10 mouse cellular contexts compared by ENCODE assay signal in genomic region chr2:77073930-77074329, GRCm38 (mm10).
DNase-seq lines count a peak whose midpoint lies in the region; ATAC-seq and TF ChIP-seq lines count a peak whose summit lies in the region.
"Had no signal": no experiment of that assay in that cellular context is flagged by ENCODE, and none has a peak within 500 bp of the region (broad histone marks: within the 10 kb centered on the region; RNA-seq: fewer than 3 reads in every experiment).

No protein-coding gene starts in this region.

- no peaks in the 10 kb centered on the region for H3K9me3 ChIP-seq in midbrain, embryonic 10.5 days (replicated peaks)
- no peaks in the 10 kb centered on the region for H3K9me3 ChIP-seq in midbrain, embryonic 11.5 days (ENCODE audit: control insufficient read depth, low read length)
- H3K9me3 ChIP-seq in forebrain, embryonic 13.5 days (replicated peaks): no peaks in the 10 kb centered on the region
- no peaks in the 10 kb centered on the region for H3K9me3 ChIP-seq in midbrain, postnatal 0 days (ENCODE audit: low read length)
- H3K9me3 ChIP-seq in neural tube, embryonic 15.5 days (replicated peaks): no peaks in the 10 kb centered on the region

- no peaks in the 10 kb centered on the region for H3K36me3 ChIP-seq in midbrain, embryonic 10.5 days
- no peaks in the 10 kb centered on the region for H3K36me3 ChIP-seq in midbrain, embryonic 11.5 days (ENCODE audit: control insufficient read depth, insufficient read depth, low read length)
- H3K36me3 ChIP-seq in forebrain, embryonic 13.5 days (ENCODE audit: poor library complexity, severe bottlenecking): no peaks in the 10 kb centered on the region
- no peaks in the 10 kb centered on the region for H3K36me3 ChIP-seq in midbrain, postnatal 0 days (ENCODE audit: insufficient read depth, low read length)
- H3K36me3 ChIP-seq in neural tube, embryonic 15.5 days: no peaks in the 10 kb centered on the region

- peaks cover 18% of the 10 kb centered on the region for H3K4me1 ChIP-seq in midbrain, embryonic 10.5 days
- H3K4me1 ChIP-seq in midbrain, embryonic 11.5 days (ENCODE audit: control insufficient read depth, insufficient read depth, low read length): no peaks in the 10 kb centered on the region
- H3K4me1 ChIP-seq in forebrain, embryonic 13.5 days: peaks cover 10% of the 10 kb centered on the region
- 0 out of 2 replicates have a peak, but pooled peaks cover 3% of the 10 kb centered on the region for H3K4me1 ChIP-seq in midbrain, postnatal 0 days (ENCODE audit: insufficient read depth, low read length)
- H3K4me1 ChIP-seq in neural tube, embryonic 15.5 days: no peaks in the 10 kb centered on the region
- H3K4me1 ChIP-seq: megakaryocyte, embryonic 14.5 days had no signal

- TF ChIP-seq CTCF in midbrain, postnatal 0 days (IDR thresholded peaks at IDR 0.05): no peak

- no peak overlapping the region for H3K4me2 ChIP-seq in midbrain, embryonic 11.5 days
- peak overlapping the region; percentile 10; the same call in 1 of the 2 replicates for H3K4me2 ChIP-seq in forebrain, embryonic 13.5 days
- no peak overlapping the region for H3K4me2 ChIP-seq in midbrain, postnatal 0 days (ENCODE audit: low read depth, low read length, poor library complexity, severe bottlenecking)
- H3K4me2 ChIP-seq in neural tube, embryonic 15.5 days: no peak overlapping the region

- WGBS in midbrain, embryonic 10.5 days: 81% methylated on average over 5 of the region's 5 CpGs
- 64% methylated on average over 5 of the region's 5 CpGs for WGBS in midbrain, embryonic 11.5 days
- 52% methylated on average over 5 of the region's 5 CpGs for WGBS in forebrain, embryonic 13.5 days
- WGBS in midbrain, postnatal 0 days: 36% methylated on average over 5 of the region's 5 CpGs
- WGBS in neural tube, embryonic 15.5 days: 71% methylated on average over 5 of the region's 5 CpGs

- peak overlapping the region; percentile 57; the same call in 1 of the 2 replicates for H3K27ac ChIP-seq in midbrain, embryonic 10.5 days (replicated peaks)
- no peak overlapping the region for H3K27ac ChIP-seq in midbrain, embryonic 11.5 days (ENCODE audit: low read depth, low read length)
- H3K27ac ChIP-seq in forebrain, embryonic 13.5 days: no peak overlapping the region
- 0 out of 2 replicates have a peak overlapping the region, but pooled peaks have one; percentile 26 for H3K27ac ChIP-seq in midbrain, postnatal 0 days (ENCODE audit: low read depth, low read length)
- no peak overlapping the region for H3K27ac ChIP-seq in neural tube, embryonic 15.5 days (replicated peaks)
- H3K27ac ChIP-seq: left cerebral cortex, adult 2 months had no signal

- no peak for ATAC-seq in midbrain, embryonic 11.5 days (ENCODE audit: low FRiP score)
- peak; percentile 69; the same call in 1 of the 2 replicates for ATAC-seq in forebrain, embryonic 13.5 days
- ATAC-seq in midbrain, postnatal 0 days (ENCODE audit: low FRiP score): no peak
- no peak for ATAC-seq in neural tube, embryonic 15.5 days (ENCODE audit: low FRiP score)

- H3K4me3 ChIP-seq in midbrain, embryonic 10.5 days: no peak overlapping the region
- H3K4me3 ChIP-seq in midbrain, embryonic 11.5 days (ENCODE audit: low read depth, low read length): no peak overlapping the region
- no peak overlapping the region for H3K4me3 ChIP-seq in forebrain, embryonic 13.5 days
- H3K4me3 ChIP-seq in midbrain, postnatal 0 days (ENCODE audit: low read depth, low read length): no peak overlapping the region
- H3K4me3 ChIP-seq in neural tube, embryonic 15.5 days (replicated peaks): no peak overlapping the region
- H3K4me3 ChIP-seq: left cerebral cortex, adult 2 months; megakaryocyte, embryonic 14.5 days had no signal

- intact Hi-C loops in heart, postnatal 10 days (cut with DNase I): no loop called here

- DNase-seq in heart, adult 18-20 months: peak; percentile 25 to 31
- DNase-seq in heart, postnatal 10 days: no peak
- DNase-seq in midbrain, embryonic 10.5 days (ENCODE audit: low spot score): no peak
- DNase-seq in midbrain, embryonic 11.5 days (ENCODE audit: low spot score, missing footprints): no peak
- DNase-seq in midbrain, postnatal 0 days (ENCODE audit: low spot score): no peak
- DNase-seq in T-cell, adult 2 months (ENCODE audit: low spot score): no peak

- no peaks in the 10 kb centered on the region for H3K27me3 ChIP-seq in midbrain, embryonic 10.5 days (ENCODE audit: low read depth, poor library complexity, severe bottlenecking)
- H3K27me3 ChIP-seq in midbrain, embryonic 11.5 days (ENCODE audit: control insufficient read depth, insufficient read depth, low read length): no peaks in the 10 kb centered on the region
- no peaks in the 10 kb centered on the region for H3K27me3 ChIP-seq in forebrain, embryonic 13.5 days
- H3K27me3 ChIP-seq in midbrain, postnatal 0 days (ENCODE audit: insufficient read depth, low read length): no peaks in the 10 kb centered on the region
- no peaks in the 10 kb centered on the region for H3K27me3 ChIP-seq in neural tube, embryonic 15.5 days (replicated peaks)
- H3K27me3 ChIP-seq: megakaryocyte, embryonic 14.5 days had no signal

- H3K9ac ChIP-seq in midbrain, embryonic 11.5 days (ENCODE audit: low read length): no peak overlapping the region
- H3K9ac ChIP-seq in forebrain, embryonic 13.5 days: no peak overlapping the region
- no peak overlapping the region for H3K9ac ChIP-seq in midbrain, postnatal 0 days (replicated peaks; ENCODE audit: low read length, poor library complexity, severe bottlenecking)
- no peak overlapping the region for H3K9ac ChIP-seq in neural tube, embryonic 15.5 days (replicated peaks)

Comparison
In these comparisons a context has a peak if more than half of its experiments do, and no peak if none do; other contexts are left out.
1. DNase-seq: peak in heart, adult 18-20 months (2 of 2); none in heart, postnatal 10 days (0 of 2), midbrain, embryonic 10.5 days (single experiment), midbrain, embryonic 11.5 days (single experiment), midbrain, postnatal 0 days (single experiment) and T-cell, adult 2 months (single experiment).
2. H3K27ac ChIP-seq: peak in midbrain, embryonic 10.5 days (single experiment) and midbrain, postnatal 0 days (single experiment); none in midbrain, embryonic 11.5 days (single experiment), forebrain, embryonic 13.5 days (single experiment) and neural tube, embryonic 15.5 days (single experiment).